Mouse (Mus musculus) hindbrain, embryonic 14.5 days (tissue): ENCODE measurements around the gene Ces1c. TPM values are rescaled to one million over a fixed set of nuclear protein-coding genes. Genes with fewer than 3 reads are reported as not detected.

Experiments
- ATAC-seq: fragments of 200-750 bp; cut with Nextera tagmentation; 2 replicates; pipeline ENCODE4 v1.8.0; 2017; ENCODE audit warnings: moderate number of reproducible peaks, mild to moderate bottlenecking, moderate TSS enrichment, moderate library complexity; ENCODE audit not compliant: low FRiP score
- DNase-seq: peaks from one replicate; pipeline ENCODE4 v3.0.0-alpha.2; 2015; ENCODE audit warnings: low spot score
- H3K27ac ChIP-seq: fragments of 300-500 bp; sonication (generic); 2 replicates; pipeline ENCODE4 v1.5.1; 2014; ENCODE audit warnings: mild to moderate bottlenecking, moderate library complexity
- H3K27me3 ChIP-seq: fragments of 300-500 bp; sonication (generic); 2 replicates; pipeline ENCODE4 v1.6.1; 2014; ENCODE audit warnings: mild to moderate bottlenecking, low read length, mixed read lengths; ENCODE audit not compliant: control insufficient read depth, insufficient read depth
- H3K36me3 ChIP-seq: fragments of 300-500 bp; sonication (generic); replicated peaks from 2 replicates; pipeline ENCODE4 v1.6.1; 2014; ENCODE audit not compliant: control insufficient read depth, insufficient read depth
- H3K4me1 ChIP-seq: fragments of 300-500 bp; sonication (generic); replicated peaks from 2 replicates; pipeline ENCODE4 v1.6.1; 2014; ENCODE audit warnings: antibody characterized with exemption, low read length, mixed read lengths; ENCODE audit not compliant: control insufficient read depth, insufficient read depth
- H3K4me2 ChIP-seq: fragments of 300-500 bp; sonication (generic); replicated peaks from 2 replicates; pipeline ENCODE4 v1.6.1; 2014; ENCODE audit warnings: mild to moderate bottlenecking, moderate library complexity
- H3K4me3 ChIP-seq: fragments of 300-500 bp; sonication (generic); replicated peaks from 2 replicates; pipeline ENCODE4 v1.5.1; 2014; ENCODE audit warnings: mild to moderate bottlenecking, low read length
- H3K9ac ChIP-seq: fragments of 300-500 bp; sonication (generic); 2 replicates; pipeline ENCODE4 v1.6.1; 2014
- H3K9me3 ChIP-seq: fragments of 300-500 bp; sonication (generic); 2 replicates; pipeline ENCODE4 v1.6.1; 2016; ENCODE audit warnings: low read length; ENCODE audit not compliant: control insufficient read depth
- WGBS: fragments of 180-500 bp; shearing (Covaris S2); extraction: QIAGEN DNeasy Blood & Tissue Kit; methylation state at CpG from one replicate; pipeline ENCODE4 v1.1.7; 2014; 5-methylcytosine and 5-hydroxymethylcytosine counted together
- polyA plus RNA-seq: library from polyadenylated mRNA; unstranded; fragments of >200 nt; fragmentation: Nextera tagmentation; extraction: Ambion mirVana; gene quantifications from 2 replicates; pipeline ENCODE4 v1.2.1, GENCODE M21; 2014

Ces1c gene
- not detected in 2 replicates for polyA plus RNA-seq

DNA sequence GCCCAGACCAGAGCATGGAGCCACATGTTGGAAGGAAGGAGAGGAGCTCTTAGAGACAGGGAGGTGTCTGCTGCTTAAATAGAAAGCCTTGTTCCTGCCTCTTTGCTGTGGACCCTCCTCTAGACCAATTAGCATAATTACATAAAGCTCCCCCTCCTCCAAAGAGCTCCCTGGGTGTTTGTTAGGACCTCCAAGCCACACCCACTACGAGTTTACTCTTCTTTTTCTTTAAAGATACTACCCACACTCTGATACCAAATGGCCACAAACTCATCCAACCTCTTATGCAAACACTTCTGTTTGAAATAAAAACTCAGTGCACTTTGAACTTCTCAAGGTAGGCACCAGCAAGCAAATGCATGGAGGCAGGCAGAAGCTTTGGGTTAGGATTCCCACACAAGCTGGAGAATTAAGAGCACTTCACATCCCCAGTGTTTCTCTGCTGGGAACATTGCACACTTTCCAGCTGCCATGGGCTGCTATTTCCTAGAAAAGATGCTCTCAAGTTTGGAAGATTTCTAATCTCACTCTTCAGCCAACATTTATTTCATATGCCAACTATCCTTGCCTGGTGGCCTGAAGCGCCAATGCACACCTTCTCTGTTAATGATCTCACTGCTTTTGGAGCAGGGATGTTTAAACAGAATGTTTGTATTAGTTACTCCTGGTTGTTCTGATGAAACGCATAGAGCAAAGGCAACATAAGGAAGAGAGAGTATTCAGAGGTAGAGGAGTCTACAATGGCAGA, at the start of gene Ces1c:
Ces1c (minus strand) TSS at position 51 of the 748 bp plus-strand sequence.
- Histone ChIP-seq H3K4me3 (no peak within 1 kb of the TSS), H3K9ac (no peak within 1 kb of the TSS), H3K4me2 (no peak within 1 kb of the TSS), H3K27ac (no peak within 1 kb of the TSS), H3K9me3 (no peaks in the 10 kb centered on the region), H3K36me3 (no peaks in the 10 kb centered on the region), H3K27me3 (no peaks in the 10 kb centered on the region), H3K4me1 (no peaks in the 10 kb centered on the region)
- DNase-seq (no peak), ATAC-seq (no peak)
- WGBS, result 89% methylated on average over 3 of the region's 3 CpGs

GRCm38 (mm10) chr8:93180581-93181129, 49.6 kb upstream of the Ces1c start:
- Histone ChIP-seq H3K4me2 (no peak overlapping the region), H3K27me3 (no peaks in the 10 kb centered on the region), H3K9me3 (no peaks in the 10 kb centered on the region), H3K36me3 (no peaks in the 10 kb centered on the region), H3K9ac (no peak overlapping the region), H3K4me3 (no peak overlapping the region), H3K27ac (no peak overlapping the region), H3K4me1 (no peaks in the 10 kb centered on the region)
- no peak for ATAC-seq
- DNase-seq, result no peak
- WGBS, result 89% methylated on average over 4 of the region's 4 CpGs

- Histone ChIP-seq H3K4me1 (no peaks in the 10 kb centered on the region), H3K9me3 (no peaks in the 10 kb centered on the region), H3K27ac (no peak overlapping the region), H3K36me3 (no peaks in the 10 kb centered on the region), H3K4me2 (no peak overlapping the region), H3K4me3 (no peak overlapping the region), H3K9ac (no peak overlapping the region), H3K27me3 (no peaks in the 10 kb centered on the region)
- no peak for ATAC-seq
- WGBS, result 62% methylated on average over 1 of the region's 1 CpGs
- no peak for DNase-seq
Measured at GRCm38 (mm10) chr8:93176593-93176992, 45.5 kb upstream of the Ces1c start.

- no peak overlapping the region for H3K4me3 ChIP-seq
- no peak overlapping the region for H3K4me2 ChIP-seq
- 92% methylated on average over 2 of the region's 2 CpGs for WGBS
- no peak overlapping the region for H3K9ac ChIP-seq
- H3K4me1 ChIP-seq, result no peaks in the 10 kb centered on the region
- H3K27me3 ChIP-seq, result no peaks in the 10 kb centered on the region
- H3K9me3 ChIP-seq, result no peaks in the 10 kb centered on the region
- DNase-seq (no peak), ATAC-seq (no peak)
- H3K36me3 ChIP-seq, result no peaks in the 10 kb centered on the region
- H3K27ac ChIP-seq, result no peak overlapping the region
Measured at GRCm38 (mm10) chr8:93174554-93174953, 43.5 kb upstream of the Ces1c start.

- 38% methylated on average over 1 of the region's 1 CpGs for WGBS
- H3K4me3 ChIP-seq, result no peak overlapping the region
- H3K9me3 ChIP-seq, result no peaks in the 10 kb centered on the region
- no peaks in the 10 kb centered on the region for H3K27me3 ChIP-seq
- no peak for ATAC-seq
- no peak overlapping the region for H3K9ac ChIP-seq
- no peaks in the 10 kb centered on the region for H3K36me3 ChIP-seq
- no peak overlapping the region for H3K4me2 ChIP-seq
- H3K4me1 ChIP-seq, result no peaks in the 10 kb centered on the region
- no peak for DNase-seq
- H3K27ac ChIP-seq, result no peak overlapping the region
Measured at GRCm38 (mm10) chr8:93171846-93172590, 40.9 kb upstream of the Ces1c start.

GRCm38 (mm10) chr8:93163363-93163762, 32.3 kb upstream of the Ces1c start:
- H3K4me3 ChIP-seq, result no peak overlapping the region
- no peak overlapping the region for H3K9ac ChIP-seq
- no peak overlapping the region for H3K27ac ChIP-seq
- ATAC-seq (no peak), DNase-seq (no peak)
- no peak overlapping the region for H3K4me2 ChIP-seq
- no peaks in the 10 kb centered on the region for H3K4me1 ChIP-seq
- 91% methylated on average over 1 of the region's 1 CpGs for WGBS
- H3K9me3 ChIP-seq, result no peaks in the 10 kb centered on the region
- H3K27me3 ChIP-seq, result no peaks in the 10 kb centered on the region
- H3K36me3 ChIP-seq, result no peaks in the 10 kb centered on the region

DNA sequence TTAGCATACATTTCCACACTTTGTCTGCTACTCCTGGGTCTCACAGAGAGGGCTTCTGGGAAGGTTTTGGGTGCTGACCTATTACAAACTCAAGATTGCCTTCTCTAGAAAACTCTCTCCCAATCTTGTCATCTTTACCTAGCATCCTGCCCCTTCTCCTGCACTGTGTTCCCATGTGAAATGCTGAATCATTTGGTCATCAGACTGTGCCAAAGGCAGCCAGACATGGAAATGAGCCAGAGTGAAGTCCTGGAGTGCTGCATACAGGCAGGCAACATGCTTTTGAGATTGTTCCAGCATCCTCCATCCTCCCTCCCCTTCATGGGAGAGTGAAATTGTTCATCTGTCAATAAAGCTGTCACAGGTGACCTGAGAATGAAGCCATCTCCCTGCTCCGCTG, 20.3 kb upstream of the Ces1c start:
- no peaks in the 10 kb centered on the region for H3K27me3 ChIP-seq
- H3K9ac ChIP-seq, result no peak overlapping the region
- DNase-seq, result no peak
- H3K9me3 ChIP-seq, result no peaks in the 10 kb centered on the region
- no peak overlapping the region for H3K27ac ChIP-seq
- no peak overlapping the region for H3K4me3 ChIP-seq
- 95% methylated on average over 1 of the region's 1 CpGs for WGBS
- ATAC-seq, result no peak
- H3K4me1 ChIP-seq, result no peaks in the 10 kb centered on the region
- H3K4me2 ChIP-seq, result no peak overlapping the region
- H3K36me3 ChIP-seq, result no peaks in the 10 kb centered on the region

DNA sequence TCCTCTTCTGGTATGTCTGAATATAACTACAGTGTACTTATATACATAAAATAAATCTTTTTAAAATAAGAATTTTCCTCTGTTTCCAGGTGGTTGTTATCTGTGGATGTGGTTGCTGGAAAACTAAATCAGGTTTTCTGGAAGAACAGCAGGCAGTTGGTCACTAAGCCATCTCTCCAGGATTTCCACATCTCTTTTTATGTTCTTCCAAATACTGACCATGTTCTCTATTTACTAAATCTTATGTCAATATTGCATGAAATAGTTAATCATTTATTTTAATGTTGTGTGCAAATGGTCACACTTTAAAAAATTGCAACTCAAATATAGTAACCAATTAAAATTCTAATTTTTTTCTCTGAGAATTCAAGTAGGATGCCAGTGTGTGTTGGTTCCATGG, 16.2 kb upstream of the Ces1c start:
- H3K4me2 ChIP-seq, result no peak overlapping the region
- H3K9me3 ChIP-seq, result no peaks in the 10 kb centered on the region
- ATAC-seq (no peak), DNase-seq (no peak)
- H3K9ac ChIP-seq, result no peak overlapping the region
- H3K27me3 ChIP-seq, result no peaks in the 10 kb centered on the region
- no peak overlapping the region for H3K27ac ChIP-seq
- no peaks in the 10 kb centered on the region for H3K36me3 ChIP-seq
- H3K4me1 ChIP-seq, result no peaks in the 10 kb centered on the region
- H3K4me3 ChIP-seq, result no peak overlapping the region

DNA sequence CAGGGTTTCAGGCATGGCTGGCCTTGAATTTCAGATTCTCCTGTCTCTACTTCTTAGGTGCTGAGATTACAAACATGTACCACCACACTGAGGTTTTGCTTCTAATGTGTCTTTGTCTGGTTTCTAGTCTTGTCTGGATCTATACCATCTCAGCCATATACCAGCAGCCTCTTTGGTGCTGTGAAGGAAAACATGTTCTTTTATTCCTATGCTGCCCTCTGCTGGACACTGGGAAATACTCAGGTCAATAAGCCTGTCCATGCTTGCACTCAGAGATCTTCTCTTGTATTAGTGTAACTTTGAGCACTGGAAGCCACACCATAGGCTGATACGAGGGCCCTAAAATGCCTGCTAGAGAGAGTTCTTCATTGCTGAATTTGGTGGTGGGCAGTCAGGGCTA, 9.6 kb upstream of the Ces1c start:
- H3K9ac ChIP-seq, result no peak overlapping the region
- DNase-seq (peak; percentile 53), ATAC-seq (no peak)
- no peak overlapping the region for H3K4me3 ChIP-seq
- no peak overlapping the region for H3K4me2 ChIP-seq
- H3K36me3 ChIP-seq, result no peaks in the 10 kb centered on the region
- no peaks in the 10 kb centered on the region for H3K4me1 ChIP-seq
- H3K27ac ChIP-seq, result no peak overlapping the region
- no peaks in the 10 kb centered on the region for H3K9me3 ChIP-seq
- WGBS, result 50% methylated on average over 1 of the region's 1 CpGs
- no peaks in the 10 kb centered on the region for H3K27me3 ChIP-seq
